Mouse (Mus musculus) ES-E14 (cell line): ENCODE data around the gene Filip1.

Source experiments
- CHD2 ChIP-seq: IDR thresholded peaks from 2 replicates; pipeline ENCODE4 v1.6.1; 2014; ENCODE audit warnings: mild to moderate bottlenecking, low read depth, low read length, inconsistent platforms
- HCFC1 ChIP-seq: IDR thresholded peaks from 2 replicates; pipeline ENCODE4 v1.6.1; 2012; ENCODE audit warnings: low read length, inconsistent platforms, borderline replicate concordance; ENCODE audit not compliant: insufficient read depth
- ZC3H11A ChIP-seq: IDR thresholded peaks from 2 replicates; pipeline ENCODE4 v1.6.1; 2012; ENCODE audit warnings: low read depth, mild to moderate bottlenecking, inconsistent platforms, low read length, borderline replicate concordance
- ZNF384 ChIP-seq: IDR thresholded peaks from 2 replicates; pipeline ENCODE4 v1.6.1; 2012; ENCODE audit warnings: low read depth, low read length, inconsistent platforms

DNA sequence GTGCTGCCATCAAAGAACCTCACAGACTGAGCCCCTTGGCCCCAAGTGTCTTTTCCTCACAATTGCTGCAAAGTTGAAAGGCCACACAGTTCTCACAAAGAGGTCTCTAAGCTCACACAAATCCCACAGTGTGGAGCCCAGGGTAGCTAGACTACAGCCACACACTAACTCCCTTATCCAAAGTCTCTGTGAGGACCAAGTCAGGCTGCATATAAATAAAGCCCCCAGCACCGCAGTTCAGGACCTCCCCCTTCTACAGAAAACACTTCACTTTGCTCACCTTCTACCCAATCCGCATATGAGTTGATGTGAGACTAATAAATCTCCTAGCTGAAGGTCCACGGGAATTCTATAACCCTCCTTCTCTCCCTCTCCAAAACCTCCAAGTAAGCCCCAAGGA, 228.2 kb downstream of the Filip1 start:
- TF ChIP-seq HCFC1 (no peak), ZNF384 (no peak), CHD2 (no peak), ZC3H11A (no peak)
